Mouse (Mus musculus) urinary bladder, postnatal 36 days (tissue): ENCODE data around the gene Rasa3.

Experiments
- DNase-seq, 2 experiments: peaks; one replicate each; pipeline ENCODE4 v3.0.0; 2022; ENCODE audit warnings: low spot score in 2 of 2, mixed read lengths in 1 of 2

The Rasa3 gene

DNA sequence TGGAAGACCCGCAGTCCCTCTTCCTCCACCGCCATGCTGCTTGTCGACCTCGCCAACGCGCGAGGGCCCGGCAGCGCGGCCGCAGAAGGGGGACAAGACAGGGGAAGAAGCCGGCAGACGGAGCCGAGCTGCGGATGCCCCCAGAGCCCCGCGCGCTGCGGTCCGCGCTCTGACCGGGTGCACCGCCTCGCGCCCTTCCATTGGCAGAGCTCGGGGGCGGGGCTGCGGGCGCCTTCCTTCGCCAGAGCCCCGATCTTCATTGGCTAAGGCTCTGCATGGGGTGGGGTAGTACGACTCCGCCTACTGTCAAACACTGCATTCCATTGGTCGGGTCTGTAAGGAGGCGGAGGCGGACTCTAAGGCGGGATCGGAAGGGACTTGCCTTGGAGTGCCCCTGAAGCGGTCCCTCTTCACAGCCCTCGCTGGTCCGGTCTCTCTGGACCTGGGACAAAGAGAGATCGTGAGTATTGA, at the start of gene Rasa3:
Gene Rasa3 (minus strand): TSS at position 191 of the 471 bp plus-strand sequence.
- DNase-seq, result peak; percentile 89 to 95

DNA sequence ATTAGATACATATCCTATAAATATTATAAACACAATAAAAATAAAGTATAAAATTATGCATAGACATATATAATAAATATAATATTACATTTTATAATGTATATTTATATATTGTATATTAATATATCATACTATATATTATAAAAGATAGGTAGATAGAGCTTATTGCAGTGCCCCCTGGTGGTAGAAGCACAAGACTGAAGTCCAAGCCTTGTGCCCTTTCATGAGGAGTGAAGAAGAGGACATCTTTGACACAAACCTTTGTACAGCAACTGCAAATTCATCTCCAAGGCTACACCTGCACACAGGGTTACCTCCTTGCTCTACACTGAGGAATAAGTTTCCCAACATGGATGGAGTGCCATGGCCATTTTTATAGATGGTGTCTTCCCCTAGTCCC, 48.3 kb upstream of the Rasa3 start:
- DNase-seq, result no peak

DNA sequence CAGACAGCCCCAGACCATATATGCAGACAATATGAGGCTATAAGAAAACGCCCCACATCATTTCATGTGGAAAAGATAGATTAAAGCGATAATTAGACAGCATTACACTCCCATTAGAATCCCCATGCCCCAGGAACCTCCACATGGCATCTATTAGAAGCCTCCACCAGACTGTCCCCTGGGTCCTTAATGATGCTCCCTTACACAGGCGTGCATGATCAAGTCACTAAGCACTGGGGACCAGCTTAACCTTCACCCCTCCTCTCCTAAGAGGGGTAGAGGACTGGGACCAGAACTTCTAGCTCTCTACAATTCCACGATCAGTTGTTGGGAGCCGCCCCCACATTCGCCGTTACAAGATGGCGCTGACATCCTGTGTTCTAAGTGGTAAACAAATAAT, 41.6 kb upstream of the Rasa3 start:
- no peak for DNase-seq

DNA sequence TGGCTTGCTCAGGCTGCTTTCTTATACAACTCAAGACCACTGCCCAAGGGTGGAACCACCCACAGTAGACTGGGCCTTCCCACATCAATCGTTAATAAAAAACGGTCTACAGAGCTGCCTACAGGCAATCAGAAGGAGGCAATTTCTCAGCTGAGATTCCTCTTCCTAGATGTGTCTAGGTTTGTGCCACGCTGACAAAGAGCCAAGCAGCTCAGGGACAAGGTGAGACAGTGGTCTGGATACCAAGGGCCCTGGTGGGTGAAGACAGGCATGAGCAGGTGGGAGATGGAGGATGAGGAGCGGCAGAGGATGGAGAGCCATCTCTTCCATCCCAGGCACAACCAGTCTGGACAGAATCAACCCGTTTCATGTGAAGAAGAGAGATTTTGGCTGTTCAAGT, 31.1 kb upstream of the Rasa3 start:
- no peak for DNase-seq

DNA sequence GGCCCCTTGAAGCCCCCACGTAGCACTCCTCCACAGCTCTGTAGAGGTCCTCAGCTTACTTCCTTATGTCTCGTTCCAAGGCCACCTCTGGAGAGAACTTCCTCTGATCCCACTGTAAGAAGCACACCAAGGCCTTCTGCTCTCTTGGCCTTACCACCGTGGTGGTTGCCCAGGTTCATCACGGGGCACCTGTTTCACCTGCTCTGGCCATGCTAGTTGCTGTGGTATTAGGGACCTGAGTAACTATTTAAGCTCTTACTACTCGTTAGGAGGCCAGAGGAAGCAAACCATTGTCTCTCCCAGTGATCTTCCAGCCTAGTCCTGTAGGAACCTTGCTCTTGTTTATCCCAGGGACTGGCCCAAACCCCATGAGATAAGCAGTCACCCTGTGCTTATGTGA, 29.5 kb upstream of the Rasa3 start:
- DNase-seq, result no peak

DNA sequence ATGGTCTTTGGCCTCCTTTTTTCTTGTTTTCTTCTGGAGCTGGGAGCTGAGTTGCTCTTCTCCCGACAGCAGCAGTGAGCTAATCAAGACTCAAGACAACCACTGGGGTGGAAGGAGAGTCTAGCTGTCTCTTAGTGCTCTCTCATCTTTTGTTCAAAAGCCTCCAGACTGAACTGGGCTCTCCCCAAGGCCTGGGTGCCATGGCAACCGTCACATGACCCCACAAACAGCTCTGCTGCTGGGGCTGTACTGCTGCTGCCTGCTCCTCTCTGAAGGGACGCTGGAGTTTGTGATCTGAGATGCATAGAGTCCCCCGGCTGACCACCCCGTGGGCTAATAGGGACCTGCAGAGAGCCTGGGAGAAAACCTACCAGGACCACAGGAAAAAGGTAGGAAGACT, 28.3 kb upstream of the Rasa3 start, which contains the start of gene Cfap97d2:
Gene Cfap97d2 (plus strand): TSS at position 222 of the 400 bp plus-strand sequence.
- DNase-seq, result no peak

DNA sequence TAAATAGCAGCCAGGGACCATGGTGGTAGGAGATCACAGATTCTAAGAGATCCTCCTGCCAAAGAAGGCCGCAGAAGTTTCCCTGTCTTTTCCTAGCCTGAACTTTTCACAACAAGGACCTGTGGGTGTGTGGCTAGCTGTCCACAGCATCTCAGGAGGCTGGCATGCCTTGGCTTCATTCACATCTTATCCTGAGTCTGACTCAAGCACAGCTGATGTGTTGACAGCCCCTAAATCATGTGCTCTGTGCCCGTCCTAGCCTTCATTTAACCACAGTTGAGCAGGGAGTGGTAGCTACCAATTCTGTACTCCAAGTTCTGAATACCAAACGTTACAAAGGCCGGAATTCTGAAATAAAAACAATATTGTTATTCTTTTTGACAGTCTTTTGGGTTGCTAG, 26.9 kb upstream of the Rasa3 start:
- no peak for DNase-seq

DNA sequence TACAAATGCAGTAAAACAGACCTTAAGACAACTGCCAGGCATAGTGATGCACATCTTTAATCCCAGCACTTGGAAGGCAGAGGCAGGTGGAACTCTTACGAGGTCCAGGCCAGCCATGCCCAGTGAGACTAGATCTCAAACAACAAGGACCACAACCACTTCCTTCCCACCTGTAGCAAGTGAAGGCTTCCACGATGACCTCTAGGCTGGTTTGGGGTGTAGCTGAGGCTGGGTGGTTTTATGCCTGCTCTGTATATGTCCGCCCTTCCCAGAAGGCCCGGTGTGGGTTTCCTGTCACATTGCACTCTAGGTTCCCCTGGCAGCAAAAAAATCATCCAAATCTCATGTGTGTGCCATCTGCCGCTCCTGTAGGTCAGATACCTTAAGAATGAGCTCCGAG, 26.4 kb upstream of the Rasa3 start:
- DNase-seq, result no peak

DNA sequence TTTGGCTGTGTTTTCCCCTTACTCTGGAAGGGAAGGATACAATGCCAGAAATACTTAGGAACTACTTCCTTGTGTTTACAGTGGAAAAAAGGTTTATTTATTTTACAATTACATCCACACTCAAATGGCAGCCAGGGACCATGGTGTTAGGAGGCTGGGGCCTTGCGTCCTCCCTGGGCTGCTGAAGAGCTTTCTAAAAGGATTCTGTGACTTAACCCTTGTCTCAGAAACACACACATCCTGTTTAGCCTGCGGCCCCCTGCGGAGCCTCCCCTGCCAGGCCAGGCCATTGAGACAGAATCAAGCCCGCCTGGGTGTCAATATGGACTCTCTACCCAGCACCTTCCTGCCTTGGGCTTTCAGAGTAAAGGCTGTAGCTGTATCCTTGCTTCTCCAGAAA, 25.4 kb upstream of the Rasa3 start:
- DNase-seq, result no peak

DNA sequence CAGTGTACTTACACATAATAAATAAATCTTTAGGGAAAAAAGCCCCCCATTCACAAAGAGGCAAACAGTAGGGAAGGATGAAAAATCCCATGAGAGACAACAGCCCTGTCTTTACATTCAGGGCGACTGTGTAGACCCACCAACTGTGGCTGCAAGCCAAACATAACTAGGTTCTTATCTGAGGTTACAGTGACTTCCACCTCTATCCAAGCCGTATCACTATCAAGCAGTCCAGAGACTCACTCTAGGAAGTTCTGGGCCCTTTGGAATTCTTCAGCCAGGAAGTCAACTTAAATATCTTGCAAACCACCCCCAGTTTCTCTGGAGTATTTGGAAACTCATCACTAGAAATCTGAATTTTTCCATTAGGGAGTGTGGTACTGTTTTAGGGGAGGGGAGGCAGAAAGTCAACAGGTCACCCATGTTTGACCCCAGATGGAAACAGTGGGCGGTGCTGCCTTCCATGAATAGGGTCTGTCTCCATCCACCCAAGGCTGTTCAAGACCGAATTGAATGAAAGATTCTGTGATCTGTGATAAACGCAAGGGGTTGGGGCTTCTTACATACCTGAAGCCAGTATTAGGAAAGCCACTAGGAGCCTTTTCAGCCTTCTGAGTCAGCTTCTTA, 22.0 kb upstream of the Rasa3 start:
- no peak for DNase-seq

DNA sequence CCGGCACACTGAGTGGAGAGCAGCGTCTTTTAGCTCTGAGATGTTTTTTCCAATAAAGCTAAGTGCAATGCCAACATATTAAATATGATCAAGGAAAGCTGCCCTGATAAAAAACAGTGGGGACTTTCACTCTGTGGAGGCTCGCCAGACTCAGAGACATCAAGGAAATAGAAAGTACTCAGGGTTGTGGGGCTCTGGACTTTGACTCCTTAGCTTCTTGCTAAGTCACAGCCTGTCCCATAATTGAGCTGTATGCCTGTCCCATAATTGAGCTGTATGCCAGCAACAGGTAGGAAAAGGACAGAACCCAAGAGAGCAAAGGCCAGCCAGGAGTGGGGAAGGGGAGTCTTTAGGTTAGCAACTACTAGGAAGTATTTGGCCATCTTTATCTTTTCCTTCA, 20.9 kb upstream of the Rasa3 start:
- DNase-seq, result no peak

DNA sequence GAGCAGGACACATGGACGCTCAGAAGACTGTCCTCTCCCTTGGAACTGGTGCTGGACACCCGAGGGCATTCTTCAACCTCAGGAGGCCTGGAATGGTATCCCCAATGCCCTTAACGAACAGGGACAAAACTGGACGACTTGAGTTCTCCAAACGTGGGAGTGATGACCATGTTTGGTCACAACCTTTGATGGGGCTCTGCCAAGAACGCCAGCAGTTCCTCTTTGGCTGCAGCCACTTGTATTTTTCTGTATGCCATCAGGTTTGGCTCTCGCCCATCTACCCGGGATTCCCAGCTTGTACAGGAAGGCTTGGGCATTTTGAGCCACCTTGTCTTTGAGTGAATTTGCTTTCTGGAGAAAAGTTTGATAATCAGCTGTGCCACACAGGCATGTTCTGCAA, 20.3 kb upstream of the Rasa3 start:
- DNase-seq, result no peak

DNA sequence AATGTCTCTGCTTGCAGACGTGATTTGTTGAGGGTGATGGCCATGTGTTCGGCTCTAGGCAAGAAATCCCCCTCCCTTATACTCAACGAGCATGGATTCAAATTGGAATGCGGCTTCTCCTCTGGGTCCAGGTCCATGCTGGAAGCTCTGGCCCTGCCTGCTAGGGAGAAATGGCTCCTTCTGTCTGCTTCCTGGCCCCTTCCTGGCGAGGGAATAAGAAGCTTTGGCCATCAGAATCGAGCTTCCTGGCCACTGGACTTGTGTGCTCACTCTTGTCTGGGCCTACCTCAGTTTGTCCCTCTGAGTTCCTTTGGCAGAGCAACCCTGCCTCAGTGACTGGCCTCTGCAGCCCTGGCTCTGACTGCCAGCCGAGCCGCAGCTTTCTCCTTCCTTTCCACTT, 19.8 kb upstream of the Rasa3 start:
- DNase-seq, result no peak

DNA sequence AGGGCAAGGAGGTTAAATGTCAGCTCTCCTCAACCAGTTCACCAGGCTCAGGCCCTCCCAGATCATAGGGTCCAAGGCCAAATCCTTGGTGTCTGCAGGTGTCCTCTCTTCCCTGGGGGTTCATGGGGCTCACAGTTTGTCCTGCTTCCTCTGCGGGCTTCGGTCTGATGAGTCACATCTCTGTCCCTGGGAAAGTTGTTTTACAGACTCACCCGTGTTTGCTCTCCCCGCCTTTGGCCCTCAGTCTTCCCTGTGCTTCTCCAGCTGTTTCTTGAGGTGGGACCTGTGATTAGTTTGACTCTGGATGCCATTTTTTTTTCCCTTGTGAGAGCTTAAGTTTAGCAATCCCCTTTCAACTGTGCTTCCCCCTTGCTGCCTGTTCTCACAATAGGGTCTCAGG, 18.8 kb upstream of the Rasa3 start:
- DNase-seq, result no peak

DNA sequence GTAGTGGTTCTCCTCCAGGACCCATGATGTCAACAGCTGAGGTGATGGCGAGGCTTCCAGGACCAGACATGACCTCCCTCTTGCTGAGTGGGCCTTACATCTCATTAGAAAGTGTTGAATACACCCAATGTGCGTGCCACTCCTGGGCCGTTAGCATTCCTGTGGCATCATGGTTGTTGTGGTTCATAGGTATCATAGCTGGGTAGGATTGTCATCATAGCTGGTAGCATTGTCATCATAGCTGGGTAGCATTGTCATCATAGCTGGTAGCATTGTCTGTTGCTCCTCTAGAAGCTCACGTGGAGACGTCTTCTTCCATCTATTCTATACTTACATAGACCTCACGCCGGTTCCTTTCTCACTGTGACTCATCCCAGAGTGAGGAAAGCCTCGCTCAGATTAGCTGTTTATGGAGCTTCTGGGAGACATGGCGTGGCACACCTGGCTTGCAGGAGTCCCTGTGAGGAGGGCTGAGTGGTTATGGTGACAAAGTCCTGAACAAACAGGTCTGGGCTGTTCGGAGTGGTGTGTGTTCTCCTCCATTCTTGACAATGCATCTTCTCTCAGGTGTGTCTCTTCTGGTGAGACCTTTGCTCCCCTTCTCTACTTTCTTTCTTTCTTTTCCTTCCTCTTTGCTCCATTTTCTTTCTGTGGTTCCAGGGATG, 17.9 kb upstream of the Rasa3 start:
- no peak for DNase-seq

DNA sequence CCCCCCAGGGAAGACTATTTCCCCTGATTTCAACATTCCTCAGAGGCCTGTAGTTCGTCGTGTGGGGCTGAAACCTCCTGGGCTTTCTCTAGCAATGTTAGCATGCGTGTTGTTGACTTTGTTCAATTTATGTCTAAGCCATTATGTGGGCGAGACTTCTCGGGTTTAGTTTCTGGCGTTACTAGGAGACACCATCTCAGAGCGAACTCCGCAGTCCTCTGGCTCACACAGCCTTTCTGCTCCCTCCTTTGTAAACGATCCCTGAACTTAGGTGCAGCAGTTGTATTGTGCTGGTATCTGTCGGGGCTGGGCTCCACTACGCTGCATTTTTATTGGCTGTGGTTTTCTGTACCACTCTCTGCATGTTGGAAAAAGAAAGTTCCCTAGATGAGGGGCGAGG, 17.3 kb upstream of the Rasa3 start:
- no peak for DNase-seq

DNA sequence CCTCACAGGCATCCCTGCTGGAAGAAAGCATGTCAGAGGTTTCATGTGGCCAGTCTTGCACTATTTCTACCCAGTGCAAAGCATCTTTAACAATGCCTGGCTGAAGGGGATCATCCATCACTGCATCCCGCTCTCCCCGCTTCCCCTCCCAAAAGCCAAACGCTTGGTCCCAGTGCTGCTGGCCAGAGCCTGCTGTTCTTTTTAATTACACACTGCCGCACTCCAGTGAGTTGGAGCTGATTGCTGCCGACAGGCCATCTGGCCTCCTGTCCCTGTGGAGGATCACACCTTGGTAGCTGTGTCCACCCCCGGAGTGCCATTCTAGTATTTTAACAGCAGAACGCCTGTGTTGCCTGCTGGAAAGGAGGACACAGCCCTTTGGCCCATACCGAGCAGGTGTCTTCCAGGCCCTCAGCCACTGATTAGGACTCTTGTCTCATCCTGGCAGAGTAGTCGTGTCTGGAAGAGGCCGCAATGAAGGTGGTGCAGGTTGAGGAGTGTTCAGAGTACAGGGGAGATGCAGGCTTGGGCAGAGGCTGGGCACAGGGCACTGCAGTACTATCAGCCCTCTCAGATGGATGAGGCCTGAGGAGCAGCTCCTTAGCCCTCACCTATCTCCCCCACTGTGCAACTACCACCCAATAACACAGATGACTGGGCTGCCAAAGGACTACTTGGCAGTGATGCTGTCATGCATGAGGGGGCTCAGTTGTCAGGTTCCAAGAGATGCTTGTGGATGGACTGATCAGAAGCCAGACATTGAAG, 15.1 kb upstream of the Rasa3 start:
- no peak for DNase-seq

DNA sequence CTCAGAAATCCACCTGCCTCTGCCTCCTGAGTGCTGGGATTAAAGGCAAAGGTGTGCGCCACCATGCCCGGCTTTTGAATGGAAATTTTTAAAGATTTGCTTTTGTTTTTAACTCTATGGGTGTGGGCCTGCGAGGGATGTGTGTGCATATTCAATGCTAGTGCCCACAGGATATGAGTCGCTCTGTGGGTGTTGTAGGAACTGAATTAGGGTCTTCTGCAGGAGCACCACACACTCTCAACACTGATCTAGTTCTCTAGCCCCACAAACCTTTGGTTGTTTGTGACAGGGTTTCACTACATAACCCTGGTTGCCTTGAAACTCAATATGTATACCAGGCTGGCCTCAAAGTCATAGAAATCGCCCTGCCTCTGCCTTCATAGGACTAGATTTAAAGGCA, 11.9 kb upstream of the Rasa3 start:
- DNase-seq, result no peak

DNA sequence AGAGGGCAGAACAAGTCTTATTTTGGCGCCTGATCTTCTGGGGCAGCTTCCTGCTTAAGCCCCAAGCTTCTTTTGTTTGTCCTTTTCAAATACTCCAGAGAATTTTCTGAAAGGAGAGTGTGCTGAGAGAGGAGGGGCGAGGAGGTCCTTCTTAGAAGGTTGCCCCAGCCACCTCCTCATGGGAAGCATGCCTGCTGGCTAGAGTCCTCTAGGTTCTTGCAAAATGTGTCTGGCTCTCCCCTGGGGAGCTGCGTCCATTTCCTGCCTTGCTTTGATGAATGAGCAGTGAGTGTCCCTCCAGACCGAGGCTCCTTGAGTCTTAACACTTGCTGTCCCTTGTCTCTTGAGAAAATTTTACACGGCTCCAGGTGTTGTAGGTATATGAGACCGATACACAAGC, 11.1 kb upstream of the Rasa3 start:
- peak in 1 of 2 experiments; percentile 76 for DNase-seq

DNA sequence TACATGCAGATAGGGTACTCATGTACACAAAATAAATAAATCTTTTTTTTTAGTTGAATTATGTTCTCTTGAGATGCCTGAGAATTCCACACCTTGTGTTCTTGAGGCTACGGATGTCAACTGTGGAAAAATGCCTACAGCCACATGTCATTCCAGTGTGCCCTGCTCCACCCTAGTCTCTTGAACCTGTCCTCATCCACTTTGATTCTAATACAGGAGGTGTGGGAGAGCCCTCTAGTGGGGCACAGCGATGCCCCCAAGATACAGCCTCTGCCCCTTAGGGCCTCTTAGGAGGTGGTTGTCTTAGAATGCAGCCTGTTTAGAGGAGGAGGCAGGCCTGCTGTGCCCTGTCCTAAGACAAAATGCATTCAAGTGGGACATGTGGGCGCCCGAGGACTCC, 10.5 kb upstream of the Rasa3 start:
- no peak for DNase-seq

DNA sequence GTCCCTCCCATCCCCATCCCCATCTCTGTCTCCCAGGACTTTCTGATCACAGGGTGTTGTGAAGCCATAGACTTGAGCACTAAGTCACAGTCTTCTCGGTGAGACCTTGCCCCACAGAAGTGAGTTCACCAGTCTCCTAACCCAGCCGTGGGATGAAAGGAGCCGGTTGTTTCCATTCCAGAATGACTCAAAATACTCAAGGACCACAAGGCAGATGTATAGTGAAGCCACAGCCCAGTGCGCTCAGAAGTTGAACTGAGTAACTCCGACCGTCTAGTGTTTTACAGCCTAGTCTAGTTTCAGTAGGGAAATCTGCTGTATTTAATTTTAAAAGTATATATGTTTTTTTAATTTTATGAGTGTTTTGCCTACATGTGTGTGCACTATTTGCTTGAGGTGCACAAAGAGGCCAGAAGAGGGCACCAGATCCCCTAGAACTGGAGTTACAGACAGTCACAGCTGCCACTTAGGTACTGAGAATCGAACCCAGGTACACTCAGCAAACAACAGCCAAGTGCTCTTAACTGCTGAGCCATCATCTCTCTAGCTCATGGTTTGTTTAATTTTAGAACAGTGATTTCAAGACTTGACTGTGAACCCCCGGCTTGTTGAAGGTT, 9.8 kb upstream of the Rasa3 start:
- DNase-seq, result no peak

DNA sequence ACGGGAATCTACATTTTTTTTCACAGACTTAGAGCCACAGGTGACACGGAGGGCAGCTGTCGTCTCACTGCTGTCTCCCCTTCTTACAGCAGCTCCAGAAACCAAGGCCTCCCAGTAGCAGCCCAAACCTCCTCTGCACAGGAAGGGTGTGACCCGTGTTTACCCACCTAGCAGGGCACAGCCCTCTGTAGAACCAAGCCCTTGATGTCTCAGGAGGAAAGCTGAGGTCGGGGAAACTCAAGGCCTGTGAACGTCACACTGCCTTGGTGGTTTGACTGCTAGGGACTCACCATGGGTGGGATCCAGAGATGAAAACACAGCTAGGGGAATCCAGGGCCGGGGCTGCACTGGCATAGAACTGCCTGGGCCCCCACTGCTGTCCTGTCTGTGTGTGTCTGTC, 9.0 kb upstream of the Rasa3 start:
- no peak for DNase-seq
